Mouse (Mus musculus): ENCODE results near the gene Gtf2b.

The Gtf2b gene

GRCm38 (mm10) chr3:142823606-142824005 is 58.8 kb downstream of the Gtf2b start:
- no peak for DNase-seq

- no peak for DNase-seq
These were observed 61.8 kb downstream of the Gtf2b start for GRCm38 (mm10) chr3:142826449-142827146.

- no peak for DNase-seq
These were observed 68.1 kb downstream of the Gtf2b start for GRCm38 (mm10) chr3:142832910-142833309.
